Mouse (Mus musculus): ENCODE results near the gene Ankrd44. TPM values are rescaled to one million over a fixed set of nuclear protein-coding genes. Genes with fewer than 3 reads are reported as not detected.

Gene Ankrd44
- polyA plus RNA-seq, 1 experiment from 2014 or later, result 4.3 TPM

DNA sequence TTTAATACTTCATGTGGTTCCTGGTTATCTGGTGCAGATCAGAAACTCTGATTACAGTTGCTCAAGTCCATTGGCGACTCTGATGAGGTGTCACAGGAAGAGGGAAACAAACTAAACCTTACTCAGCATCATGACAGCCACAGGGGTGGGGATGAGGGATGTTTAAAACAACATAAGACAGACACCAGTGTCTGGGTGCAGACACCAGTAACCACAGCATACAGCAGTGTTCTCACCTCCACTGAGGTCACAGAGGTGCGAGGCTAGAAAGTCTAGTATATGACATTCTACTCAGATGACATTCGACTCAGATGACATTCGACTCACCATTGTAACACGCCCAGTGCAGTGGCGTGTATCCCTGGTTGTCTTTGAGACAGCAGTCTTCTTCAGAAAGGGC lies 265.5 kb downstream of the Ankrd44 start:
- ATAC-seq (replicated peaks; ENCODE audit: low FRiP score, low read depth) (no peak), DNase-seq (ENCODE audit: low spot score) (no peak)
- H3K36me3 ChIP-seq (ENCODE audit: insufficient read depth, low read length), result no peaks in the 10 kb centered on the region
- H3K4me1 ChIP-seq (replicated peaks; ENCODE audit: insufficient read depth, low read length), result no peaks in the 10 kb centered on the region
- WGBS, result 61% methylated on average over 6 of the region's 6 CpGs
- no peak overlapping the region for H3K9ac ChIP-seq (ENCODE audit: low read depth, low read length)
- no peak for TF ChIP-seq CTCF (IDR thresholded peaks at IDR 0.05; ENCODE audit: low read depth)
- no peak overlapping the region for H3K4me2 ChIP-seq (ENCODE audit: low read length)
- no peaks in the 10 kb centered on the region for H3K27me3 ChIP-seq (ENCODE audit: insufficient read depth, low read length)
- no peak overlapping the region for H3K27ac ChIP-seq
- no peaks in the 10 kb centered on the region for H3K9me3 ChIP-seq (replicated peaks; ENCODE audit: low read length)
- H3K4me3 ChIP-seq (replicated peaks; ENCODE audit: low read depth, low read length), result no peak overlapping the region

DNA sequence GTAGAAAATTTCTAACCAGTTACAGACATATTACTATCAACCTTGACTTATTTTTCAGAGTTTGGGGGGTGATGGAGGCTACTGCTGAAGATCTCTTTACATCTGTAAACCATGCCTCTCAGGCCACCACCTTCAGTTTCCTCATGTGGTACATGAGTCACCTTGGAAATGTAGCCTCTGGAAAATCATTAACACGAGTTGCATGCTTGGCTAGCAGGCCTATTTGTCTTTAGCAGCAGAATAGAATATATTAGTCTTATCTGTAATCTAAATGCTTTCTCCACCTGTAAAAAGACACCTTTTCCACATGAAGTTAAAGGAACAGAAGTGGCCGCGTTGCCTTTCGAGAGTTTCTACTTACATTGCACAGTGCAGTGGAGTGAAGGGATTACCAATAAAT lies 267.6 kb downstream of the Ankrd44 start:
- peak; percentile 74; the same call in 1 of the 2 replicates for ATAC-seq (replicated peaks; ENCODE audit: low FRiP score, low read depth)
- H3K36me3 ChIP-seq (ENCODE audit: insufficient read depth, low read length), result no peaks in the 10 kb centered on the region
- DNase-seq (ENCODE audit: low spot score), result peak; percentile 46
- TF ChIP-seq CTCF (IDR thresholded peaks at IDR 0.05; ENCODE audit: low read depth), result no peak
- no peaks in the 10 kb centered on the region for H3K4me1 ChIP-seq (replicated peaks; ENCODE audit: insufficient read depth, low read length)
- H3K9ac ChIP-seq (ENCODE audit: low read depth, low read length), result no peak overlapping the region
- no peaks in the 10 kb centered on the region for H3K9me3 ChIP-seq (replicated peaks; ENCODE audit: low read length)
- WGBS, result 63% methylated on average over 4 of the region's 4 CpGs
- no peak overlapping the region for H3K4me3 ChIP-seq (replicated peaks; ENCODE audit: low read depth, low read length)
- H3K27me3 ChIP-seq (ENCODE audit: insufficient read depth, low read length), result no peaks in the 10 kb centered on the region
- H3K27ac ChIP-seq, result no peak overlapping the region
- H3K4me2 ChIP-seq (ENCODE audit: low read length), result no peak overlapping the region

DNA sequence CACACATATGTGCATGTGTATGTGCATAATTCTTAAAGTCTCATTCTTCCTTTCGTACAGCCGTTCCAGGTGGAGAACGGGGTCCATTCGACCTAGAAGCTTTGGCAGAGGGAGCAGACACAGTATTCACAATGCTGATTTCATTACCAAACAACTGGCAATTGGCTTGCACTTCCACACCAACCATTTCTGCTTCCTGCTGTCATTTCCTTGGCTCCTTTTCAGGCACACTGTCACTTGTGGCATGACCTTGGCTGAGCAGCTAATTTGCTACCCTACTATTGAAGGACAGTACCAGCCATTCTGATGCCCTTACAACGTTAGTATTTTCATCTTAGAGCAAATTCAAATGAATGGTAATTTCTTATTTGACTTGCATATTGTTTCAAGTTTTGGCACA lies 277.9 kb downstream of the Ankrd44 start:
- H3K36me3 ChIP-seq (ENCODE audit: insufficient read depth, low read length), result no peaks in the 10 kb centered on the region
- WGBS, result 88% methylated on average over 5 of the region's 5 CpGs
- no peak overlapping the region for H3K9ac ChIP-seq (ENCODE audit: low read depth, low read length)
- H3K9me3 ChIP-seq (replicated peaks; ENCODE audit: low read length), result no peaks in the 10 kb centered on the region
- no peak overlapping the region for H3K4me2 ChIP-seq (ENCODE audit: low read length)
- H3K27ac ChIP-seq, result no peak overlapping the region
- no peaks in the 10 kb centered on the region for H3K27me3 ChIP-seq (ENCODE audit: insufficient read depth, low read length)
- DNase-seq (ENCODE audit: low spot score) (no peak), ATAC-seq (replicated peaks; ENCODE audit: low FRiP score, low read depth) (no peak)
- H3K4me3 ChIP-seq (replicated peaks; ENCODE audit: low read depth, low read length), result no peak overlapping the region
- TF ChIP-seq CTCF (IDR thresholded peaks at IDR 0.05; ENCODE audit: low read depth), result no peak
- H3K4me1 ChIP-seq (replicated peaks; ENCODE audit: insufficient read depth, low read length), result no peaks in the 10 kb centered on the region

DNA sequence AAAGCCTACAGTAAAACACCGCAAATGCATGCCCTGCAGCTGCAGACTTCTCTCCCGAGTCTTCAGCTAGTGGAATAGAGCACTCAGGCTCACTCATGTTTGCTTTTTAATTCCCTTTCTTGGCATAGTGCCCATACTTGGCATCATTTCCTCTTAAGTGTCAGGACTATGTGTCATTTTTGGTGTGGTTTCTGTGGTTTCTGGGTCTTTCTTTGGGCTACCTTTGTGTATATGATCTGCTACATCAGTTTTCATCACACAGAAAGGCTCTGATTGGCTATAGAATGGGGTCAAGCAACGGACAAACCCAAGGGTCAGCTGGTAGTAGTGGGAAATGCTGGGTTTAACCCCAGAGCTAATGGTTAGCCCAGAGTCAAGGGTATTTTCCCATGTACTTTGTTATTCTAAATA lies 278.8 kb downstream of the Ankrd44 start:
- Histone ChIP-seq H3K27me3 (ENCODE audit: insufficient read depth, low read length) (no peaks in the 10 kb centered on the region), H3K4me3 (replicated peaks; ENCODE audit: low read depth, low read length) (no peak overlapping the region), H3K27ac (no peak overlapping the region), H3K36me3 (ENCODE audit: insufficient read depth, low read length) (no peaks in the 10 kb centered on the region), H3K4me1 (replicated peaks; ENCODE audit: insufficient read depth, low read length) (no peaks in the 10 kb centered on the region), H3K9me3 (replicated peaks; ENCODE audit: low read length) (no peaks in the 10 kb centered on the region), H3K4me2 (ENCODE audit: low read length) (no peak overlapping the region), H3K9ac (ENCODE audit: low read depth, low read length) (no peak overlapping the region)
- DNase-seq (ENCODE audit: low spot score) (no peak), ATAC-seq (replicated peaks; ENCODE audit: low FRiP score, low read depth) (no peak)
- no peak for TF ChIP-seq CTCF (IDR thresholded peaks at IDR 0.05; ENCODE audit: low read depth)
- 60% methylated on average over 3 of the region's 3 CpGs for WGBS

DNA sequence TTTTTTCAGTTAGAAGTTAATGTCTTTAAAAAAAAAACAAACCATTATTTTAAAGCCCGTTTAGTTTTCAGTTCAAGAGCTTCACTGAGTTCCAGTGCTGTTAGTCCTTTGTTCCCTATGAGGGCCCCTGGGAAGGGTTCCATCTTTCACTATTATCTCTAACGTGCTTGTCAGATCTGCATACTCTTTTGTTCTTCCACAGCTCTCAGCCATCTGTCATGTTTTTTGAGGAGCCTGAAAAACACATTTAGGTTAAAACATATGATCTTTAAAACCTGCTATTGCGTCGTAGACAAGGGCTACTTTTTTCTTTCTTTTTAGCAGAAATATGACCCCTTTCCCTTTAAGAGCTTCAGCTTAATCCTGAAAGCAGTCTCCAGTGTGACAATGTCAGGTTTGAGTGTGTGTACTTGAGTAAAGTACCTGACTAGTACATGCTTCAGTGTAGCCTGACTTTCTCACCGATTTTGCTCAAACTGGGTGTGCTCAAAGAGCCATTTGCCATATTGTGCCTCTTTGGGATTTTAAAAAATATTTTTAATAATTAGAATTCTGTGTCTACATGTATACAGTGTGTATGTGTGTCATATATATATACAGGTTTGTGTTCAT lies 285.9 kb downstream of the Ankrd44 start:
- no peak for TF ChIP-seq CTCF (IDR thresholded peaks at IDR 0.05; ENCODE audit: low read depth)
- Histone ChIP-seq H3K4me1 (replicated peaks; ENCODE audit: insufficient read depth, low read length) (no peaks in the 10 kb centered on the region), H3K27ac (no peak overlapping the region), H3K9me3 (replicated peaks; ENCODE audit: low read length) (no peaks in the 10 kb centered on the region), H3K36me3 (ENCODE audit: insufficient read depth, low read length) (no peaks in the 10 kb centered on the region), H3K27me3 (ENCODE audit: insufficient read depth, low read length) (no peaks in the 10 kb centered on the region), H3K4me2 (ENCODE audit: low read length) (no peak overlapping the region), H3K4me3 (replicated peaks; ENCODE audit: low read depth, low read length) (no peak overlapping the region), H3K9ac (ENCODE audit: low read depth, low read length) (no peak overlapping the region)
- WGBS, result 51% methylated on average over 5 of the region's 5 CpGs
- DNase-seq (ENCODE audit: low spot score) (no peak), ATAC-seq (replicated peaks; ENCODE audit: low FRiP score, low read depth) (no peak)

DNA sequence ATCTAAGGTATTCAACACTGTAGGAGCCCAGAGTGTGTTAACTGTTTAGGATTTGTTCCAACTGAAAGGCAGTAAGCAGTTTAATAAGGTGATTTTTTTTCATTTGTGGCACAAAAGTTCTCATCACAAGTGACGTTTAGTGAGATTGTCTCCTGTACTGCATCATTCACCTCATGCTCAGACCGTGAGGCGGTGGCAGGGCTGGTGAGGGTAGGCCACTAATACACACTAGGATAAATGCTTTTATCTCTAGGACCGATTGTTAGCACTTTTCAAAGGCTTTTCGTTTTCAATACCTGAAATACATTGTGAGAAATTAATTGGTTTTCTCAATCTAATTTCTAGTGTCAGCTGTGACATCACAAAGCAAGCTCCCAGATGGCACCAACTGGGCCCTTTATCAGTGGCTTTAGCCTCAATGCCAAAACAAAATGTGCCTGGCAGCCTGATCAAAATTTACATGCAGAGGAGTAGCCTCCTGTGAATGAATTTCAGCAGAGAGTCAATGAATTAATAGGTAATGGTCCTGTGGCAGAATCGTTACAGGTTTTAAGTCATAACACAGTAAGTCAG lies 286.6 kb downstream of the Ankrd44 start:
- 86% methylated on average over 6 of the region's 6 CpGs for WGBS

DNA sequence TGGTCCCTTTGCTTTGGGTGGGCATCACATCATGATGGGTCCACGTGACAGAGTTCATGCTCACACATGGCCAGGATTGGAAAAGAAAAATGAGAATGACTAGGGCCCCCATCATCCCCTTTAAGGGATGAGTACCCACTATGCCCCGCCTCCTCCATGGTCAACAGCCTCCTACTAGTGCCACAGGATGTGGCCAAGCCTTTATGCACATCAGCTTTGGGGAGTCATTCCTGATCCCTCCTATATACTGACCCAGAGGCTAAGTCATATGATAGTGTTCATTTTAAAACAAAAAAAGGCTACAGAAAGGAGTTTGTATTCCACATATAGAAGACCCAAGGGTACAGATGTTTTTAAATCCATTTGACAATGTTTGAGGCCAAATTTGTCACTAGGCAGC lies 287.1 kb downstream of the Ankrd44 start:
- H3K27me3 ChIP-seq (ENCODE audit: insufficient read depth, low read length), result no peaks in the 10 kb centered on the region
- no peaks in the 10 kb centered on the region for H3K36me3 ChIP-seq (ENCODE audit: insufficient read depth, low read length)
- ATAC-seq (replicated peaks; ENCODE audit: low FRiP score, low read depth) (no peak), DNase-seq (ENCODE audit: low spot score) (no peak)
- TF ChIP-seq CTCF (IDR thresholded peaks at IDR 0.05; ENCODE audit: low read depth), result no peak
- H3K27ac ChIP-seq, result no peak overlapping the region
- H3K4me2 ChIP-seq (ENCODE audit: low read length), result no peak overlapping the region
- no peak overlapping the region for H3K4me3 ChIP-seq (replicated peaks; ENCODE audit: low read depth, low read length)
- no peak overlapping the region for H3K9ac ChIP-seq (ENCODE audit: low read depth, low read length)
- 91% methylated on average over 2 of the region's 2 CpGs for WGBS
- no peaks in the 10 kb centered on the region for H3K4me1 ChIP-seq (replicated peaks; ENCODE audit: insufficient read depth, low read length)
- no peaks in the 10 kb centered on the region for H3K9me3 ChIP-seq (replicated peaks; ENCODE audit: low read length)

More for the DNA sequence above, 286.6 kb downstream of the Ankrd44 start:
- DNase-seq (ENCODE audit: low spot score) (no peak), ATAC-seq (replicated peaks; ENCODE audit: low FRiP score, low read depth) (no peak)
- Histone ChIP-seq H3K36me3 (ENCODE audit: insufficient read depth, low read length) (no peaks in the 10 kb centered on the region), H3K9ac (ENCODE audit: low read depth, low read length) (no peak overlapping the region), H3K4me1 (replicated peaks; ENCODE audit: insufficient read depth, low read length) (no peaks in the 10 kb centered on the region), H3K27ac (no peak overlapping the region), H3K9me3 (replicated peaks; ENCODE audit: low read length) (no peaks in the 10 kb centered on the region), H3K27me3 (ENCODE audit: insufficient read depth, low read length) (no peaks in the 10 kb centered on the region), H3K4me2 (ENCODE audit: low read length) (no peak overlapping the region), H3K4me3 (replicated peaks; ENCODE audit: low read depth, low read length) (no peak overlapping the region)
- no peak for TF ChIP-seq CTCF (IDR thresholded peaks at IDR 0.05; ENCODE audit: low read depth)
